Mouse (Mus musculus): ENCODE results near the gene Ces3a.
"Not testable (repeated sequence)": the region's sequence is repeated elsewhere in the genome, so short reads cannot be mapped to it uniquely, and the experiment has no call there.

The Ces3a gene

DNA sequence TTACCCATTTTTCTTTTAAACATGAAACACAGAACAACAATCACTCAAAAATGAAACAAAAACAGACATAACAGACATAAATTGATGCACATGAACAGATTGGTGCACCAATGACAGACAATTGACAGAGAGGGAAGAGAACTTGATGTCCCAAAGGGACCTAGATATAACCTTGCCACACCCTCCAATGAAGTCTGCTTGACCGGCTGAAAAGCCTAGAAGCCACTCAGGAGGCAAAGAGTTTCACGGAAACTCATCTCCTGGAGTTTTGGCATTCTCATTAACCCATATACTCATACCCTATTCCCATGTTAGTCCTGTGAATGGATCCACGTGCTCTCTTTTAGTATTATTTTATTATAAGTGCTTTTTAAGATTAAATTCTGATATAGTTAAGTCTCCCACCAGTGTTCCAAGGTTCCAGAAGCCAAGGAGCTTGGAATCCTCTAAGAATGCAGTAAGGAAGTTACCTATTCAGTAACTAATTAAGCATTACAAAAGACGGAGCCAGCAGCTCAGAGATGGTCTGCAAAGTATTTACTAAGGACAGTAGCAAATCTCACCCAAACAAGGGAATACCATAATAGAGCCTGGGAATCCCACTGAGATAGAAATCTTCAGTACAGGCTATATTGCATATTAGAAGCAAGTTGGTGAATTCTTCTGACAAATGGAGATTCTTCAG is 53.8 kb downstream of the Ces3a start:
- not testable (repeated sequence) for DNase-seq (ENCODE audit: low spot score)

DNA sequence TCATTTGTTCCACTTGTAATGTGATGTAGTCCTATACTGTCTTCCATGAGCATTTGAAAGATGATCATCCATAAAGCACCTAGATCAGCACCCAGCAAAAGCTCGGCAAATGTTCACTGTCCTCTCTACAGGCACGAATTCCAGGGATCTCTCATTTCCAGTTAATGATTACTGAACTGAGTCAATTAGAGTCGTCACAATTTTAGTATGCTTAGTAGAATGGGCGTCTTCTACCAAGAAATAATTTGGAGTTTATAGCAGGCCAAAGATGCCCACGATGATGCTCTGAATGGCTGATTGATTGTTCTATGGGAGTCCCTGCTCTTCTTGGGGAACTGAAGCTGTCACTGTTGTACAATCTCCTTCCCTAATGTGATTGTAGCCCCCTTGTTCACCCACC is 55.3 kb downstream of the Ces3a start:
- not testable (repeated sequence) for DNase-seq (ENCODE audit: low spot score)

DNA sequence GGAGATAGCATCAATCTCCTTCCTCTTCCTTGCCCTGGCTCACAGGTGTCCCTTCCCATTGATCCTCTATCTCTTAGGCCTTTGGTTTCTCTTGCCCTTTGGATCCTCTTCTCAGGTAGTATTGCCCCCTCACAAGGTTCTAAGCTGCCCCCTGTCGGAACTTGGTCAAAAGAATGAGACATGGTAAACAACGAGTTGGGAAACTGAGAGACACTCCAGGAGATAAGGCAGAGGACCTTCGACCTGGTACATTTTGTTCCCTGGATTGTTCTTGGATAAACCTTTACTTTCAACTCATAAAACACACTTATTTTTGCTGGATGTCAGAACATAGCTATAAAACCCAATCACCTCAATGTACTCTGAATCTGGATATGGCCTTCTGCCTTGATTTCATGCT is 55.8 kb downstream of the Ces3a start:
- DNase-seq (ENCODE audit: low spot score): no peak
